Mouse (Mus musculus) cerebellum, adult 2 months (tissue): ENCODE data around the gene Col13a1.

ENCODE experiments used
- CTCF ChIP-seq: fragments of 200-500 bp; IDR thresholded peaks from 2 replicates; pipeline ENCODE4 v1.5.1; 2011; ENCODE audit warnings: low read depth, mild to moderate bottlenecking, control low read depth, low read length, moderate library complexity, borderline replicate concordance; ENCODE audit not compliant: insufficient read depth
- POLR2A ChIP-seq: fragments of 200-500 bp; IDR thresholded peaks from 2 replicates; pipeline ENCODE4 v1.6.1; 2011; ENCODE audit warnings: low read length, control low read depth, borderline replicate concordance; ENCODE audit not compliant: insufficient read depth

DNA sequence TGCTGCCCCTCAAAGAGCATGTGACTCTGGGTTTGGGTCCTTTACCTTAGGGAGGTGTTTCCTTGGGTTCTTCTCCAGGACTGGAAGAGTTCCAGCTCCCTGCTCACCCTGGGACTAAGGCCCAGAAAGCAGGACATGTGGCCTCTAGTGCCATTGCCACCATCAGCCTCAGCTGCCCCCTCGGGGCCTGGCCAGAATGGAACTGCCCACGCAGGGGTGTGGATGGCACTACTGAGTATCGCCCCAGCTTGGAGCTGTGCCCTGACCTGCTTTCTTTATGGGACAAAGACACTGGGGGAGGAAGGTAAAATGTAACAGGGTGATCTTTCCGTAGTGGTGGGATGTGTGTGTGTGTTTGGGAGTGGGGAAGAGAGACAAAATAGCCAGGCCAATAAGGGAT, 59.4 kb downstream of the Col13a1 start:
- TF ChIP-seq CTCF, result no peak
- TF ChIP-seq POLR2A, result no peak
